Mouse (Mus musculus) heart, embryonic 12.5 days (tissue): Measurements from ENCODE around the gene Myzap. TPM values are rescaled to one million over a fixed set of nuclear protein-coding genes. Genes with fewer than 3 reads are reported as not detected.

ENCODE experiments used
- ATAC-seq: fragments of 200-750 bp; cut with Nextera tagmentation; 2 replicates; pipeline ENCODE4 v1.8.0; 2017; ENCODE audit warnings: moderate TSS enrichment, moderate library complexity; ENCODE audit not compliant: insufficient number of reproducible peaks, low FRiP score
- H3K27ac ChIP-seq: fragments of 300-500 bp; sonication (generic); 2 replicates; pipeline ENCODE4 v1.5.1; 2016; ENCODE audit warnings: mild to moderate bottlenecking, moderate library complexity; ENCODE audit not compliant: poor library complexity, severe bottlenecking
- H3K27me3 ChIP-seq: fragments of 300-500 bp; sonication (generic); replicated peaks from 2 replicates; pipeline ENCODE4 v1.6.1; 2016; ENCODE audit warnings: mild to moderate bottlenecking, moderate library complexity
- H3K36me3 ChIP-seq: fragments of 300-500 bp; sonication (generic); 2 replicates; pipeline ENCODE4 v1.6.1; 2016; ENCODE audit warnings: mild to moderate bottlenecking, moderate library complexity
- H3K4me1 ChIP-seq: fragments of 300-500 bp; sonication (generic); replicated peaks from 2 replicates; pipeline ENCODE4 v1.6.1; 2016; ENCODE audit warnings: mild to moderate bottlenecking
- H3K4me2 ChIP-seq: fragments of 300-500 bp; sonication (generic); 2 replicates; pipeline ENCODE4 v1.6.1; 2016; ENCODE audit warnings: mild to moderate bottlenecking, moderate library complexity
- H3K4me3 ChIP-seq: fragments of 300-500 bp; sonication (generic); 2 replicates; pipeline ENCODE4 v1.5.1; 2016; ENCODE audit warnings: mild to moderate bottlenecking
- H3K9ac ChIP-seq: fragments of 300-500 bp; sonication (generic); 2 replicates; pipeline ENCODE4 v1.6.1; 2016; ENCODE audit warnings: mild to moderate bottlenecking, moderate library complexity
- H3K9me3 ChIP-seq: fragments of 300-500 bp; sonication (generic); replicated peaks from 2 replicates; pipeline ENCODE4 v1.6.1; 2016; ENCODE audit warnings: mild to moderate bottlenecking, moderate library complexity
- WGBS: fragments of 180-500 bp; shearing (Covaris S2); methylation state at CpG from one replicate; pipeline ENCODE4 v1.1.7; 2016; 5-methylcytosine and 5-hydroxymethylcytosine counted together
- polyA plus RNA-seq: library from polyadenylated mRNA; unstranded; fragments of >200 nt; fragmentation: Nextera tagmentation; extraction: Ambion mirVana; gene quantifications from 2 replicates; pipeline ENCODE4 v1.2.1, GENCODE M21; 2016

Myzap gene
- polyA plus RNA-seq, 1 experiment from 2014 or later = 64.7 TPM

GRCm38 (mm10) chr9:71513566-71513965, 78.6 kb downstream of the Myzap start:
- Histone ChIP-seq H3K4me2 (no peak overlapping the region), H3K4me1 (peaks cover 4% of the 10 kb centered on the region; the same call in 1 of the 2 replicates), H3K9ac (no peak overlapping the region), H3K27ac (no peak overlapping the region), H3K36me3 (peaks cover 40% of the 10 kb centered on the region), H3K27me3 (no peaks in the 10 kb centered on the region), H3K9me3 (no peaks in the 10 kb centered on the region), H3K4me3 (no peak overlapping the region)
- WGBS = 74% methylated on average over 4 of the region's 4 CpGs
- no peak for ATAC-seq

- no peak overlapping the region for H3K9ac ChIP-seq
- ATAC-seq = no peak
- no peak overlapping the region for H3K4me3 ChIP-seq
- H3K4me1 ChIP-seq = peaks cover 4% of the 10 kb centered on the region; the same call in 1 of the 2 replicates
- no peaks in the 10 kb centered on the region for H3K27me3 ChIP-seq
- H3K9me3 ChIP-seq = no peaks in the 10 kb centered on the region
- H3K4me2 ChIP-seq = no peak overlapping the region
- WGBS = 84% methylated on average over 10 of the region's 10 CpGs
- no peak overlapping the region for H3K27ac ChIP-seq
- H3K36me3 ChIP-seq = peaks cover 40% of the 10 kb centered on the region
Observed at GRCm38 (mm10) chr9:71512899-71513298, 79.3 kb downstream of the Myzap start.

GRCm38 (mm10) chr9:71498391-71499182, 93.6 kb downstream of the Myzap start:
- Histone ChIP-seq H3K27me3 (no peaks in the 10 kb centered on the region), H3K9me3 (no peaks in the 10 kb centered on the region), H3K27ac (peak overlapping the region; percentile 41), H3K4me2 (no peak overlapping the region), H3K36me3 (peaks cover 3% of the 10 kb centered on the region), H3K9ac (no peak overlapping the region), H3K4me3 (no peak overlapping the region), H3K4me1 (peaks cover 19% of the 10 kb centered on the region)
- 55% methylated on average over 10 of the region's 10 CpGs for WGBS
- no peak for ATAC-seq

- Histone ChIP-seq H3K4me3 (no peak overlapping the region), H3K9me3 (no peaks in the 10 kb centered on the region), H3K4me1 (peaks cover 11% of the 10 kb centered on the region; the same call in 1 of the 2 replicates), H3K9ac (no peak overlapping the region), H3K4me2 (no peak overlapping the region), H3K36me3 (no peaks in the 10 kb centered on the region), H3K27me3 (no peaks in the 10 kb centered on the region), H3K27ac (no peak overlapping the region)
- 52% methylated on average over 2 of the region's 2 CpGs for WGBS
- no peak for ATAC-seq
Observed at GRCm38 (mm10) chr9:71496637-71497036, 95.5 kb downstream of the Myzap start.

- Histone ChIP-seq H3K4me3 (no peak overlapping the region), H3K9ac (no peak overlapping the region), H3K36me3 (no peaks in the 10 kb centered on the region), H3K27ac (no peak overlapping the region), H3K27me3 (no peaks in the 10 kb centered on the region), H3K4me2 (no peak overlapping the region), H3K9me3 (no peaks in the 10 kb centered on the region), H3K4me1 (peaks cover 11% of the 10 kb centered on the region; the same call in 1 of the 2 replicates)
- ATAC-seq = no peak
- WGBS = 79% methylated on average over 5 of the region's 5 CpGs
Observed at GRCm38 (mm10) chr9:71493771-71494170, 98.4 kb downstream of the Myzap start.

- no peak overlapping the region for H3K9ac ChIP-seq
- no peak overlapping the region for H3K27ac ChIP-seq
- no peaks in the 10 kb centered on the region for H3K9me3 ChIP-seq
- ATAC-seq = no peak
- 70% methylated on average over 15 of the region's 15 CpGs for WGBS
- H3K4me3 ChIP-seq = no peak overlapping the region
- H3K27me3 ChIP-seq = no peaks in the 10 kb centered on the region
- H3K4me1 ChIP-seq = peaks cover 11% of the 10 kb centered on the region; the same call in 1 of the 2 replicates
- H3K36me3 ChIP-seq = no peaks in the 10 kb centered on the region
- H3K4me2 ChIP-seq = no peak overlapping the region
Observed at GRCm38 (mm10) chr9:71492296-71493025, 99.7 kb downstream of the Myzap start.

- no peak overlapping the region for H3K9ac ChIP-seq
- 43% methylated on average over 3 of the region's 3 CpGs for WGBS
- no peak overlapping the region for H3K4me2 ChIP-seq
- H3K27ac ChIP-seq = no peak overlapping the region
- no peaks in the 10 kb centered on the region for H3K9me3 ChIP-seq
- H3K4me3 ChIP-seq = no peak overlapping the region
- H3K36me3 ChIP-seq = no peaks in the 10 kb centered on the region
- no peak for ATAC-seq
- H3K27me3 ChIP-seq = no peaks in the 10 kb centered on the region
- peaks cover 5% of the 10 kb centered on the region; the same call in 1 of the 2 replicates for H3K4me1 ChIP-seq
Observed at GRCm38 (mm10) chr9:71490076-71490475, 102.1 kb downstream of the Myzap start.

- peaks cover 25% of the 10 kb centered on the region for H3K36me3 ChIP-seq
- H3K4me3 ChIP-seq = peak overlapping the region; percentile 96; the same call in 1 of the 2 replicates
- no peaks in the 10 kb centered on the region for H3K27me3 ChIP-seq
- WGBS = 49% methylated on average over 7 of the region's 7 CpGs
- no peak overlapping the region for H3K9ac ChIP-seq
- peaks cover 15% of the 10 kb centered on the region for H3K4me1 ChIP-seq
- peak overlapping the region; percentile 64 for H3K4me2 ChIP-seq
- H3K27ac ChIP-seq = 0 out of 2 replicates have a peak overlapping the region, but pooled peaks have one; percentile 2
- no peaks in the 10 kb centered on the region for H3K9me3 ChIP-seq
- ATAC-seq = no peak
Observed at GRCm38 (mm10) chr9:71486127-71486526, 106.0 kb downstream of the Myzap start.

- H3K9me3 ChIP-seq = no peaks in the 10 kb centered on the region
- H3K4me3 ChIP-seq = peak within 1 kb of the TSS; percentile 96
- peak within 1 kb of the TSS; percentile 100 for H3K9ac ChIP-seq
- H3K4me1 ChIP-seq = peaks cover 20% of the 10 kb centered on the region
- ATAC-seq = peak; percentile 92
- H3K4me2 ChIP-seq = peak within 1 kb of the TSS; percentile 64
- peaks cover 30% of the 10 kb centered on the region for H3K36me3 ChIP-seq
- peak within 1 kb of the TSS; percentile 97 for H3K27ac ChIP-seq
- H3K27me3 ChIP-seq = no peaks in the 10 kb centered on the region
- WGBS = under 1% methylated on average over 70 of the region's 70 CpGs
Observed at GRCm38 (mm10) chr9:71485475-71486094, 106.6 kb downstream of the Myzap start, which contains the start of gene Polr2m. Gene Polr2m, minus strand, starts transcription at chr9:71485935.

- H3K4me3 ChIP-seq = peak overlapping the region; percentile 96
- WGBS = 2% methylated on average over 14 of the region's 14 CpGs
- peak overlapping the region; percentile 64 for H3K4me2 ChIP-seq
- peak overlapping the region; percentile 97 for H3K27ac ChIP-seq
- no peaks in the 10 kb centered on the region for H3K27me3 ChIP-seq
- peak overlapping the region; percentile 100 for H3K9ac ChIP-seq
- no peaks in the 10 kb centered on the region for H3K9me3 ChIP-seq
- no peak for ATAC-seq
- H3K4me1 ChIP-seq = peaks cover 25% of the 10 kb centered on the region
- peaks cover 36% of the 10 kb centered on the region for H3K36me3 ChIP-seq
Observed at GRCm38 (mm10) chr9:71484871-71485474, 107.2 kb downstream of the Myzap start.
